ENCODE assay signal across 10 mouse cellular contexts in genomic region chr2:164170326-164170725, GRCm38 (mm10). TPM values are rescaled to one million over a fixed set of nuclear protein-coding genes. Genes with fewer than 3 reads are reported as not detected.
A peak's percentile ranks its signal among the peaks of the same experiment; 100 is the strongest.
DNase-seq lines count a peak whose midpoint lies in the region; ATAC-seq and TF ChIP-seq lines count a peak whose summit lies in the region.
"Had no signal": no experiment of that assay in that cellular context is flagged by ENCODE, and none has a peak within 500 bp of the region (broad histone marks: within the 10 kb centered on the region; RNA-seq: fewer than 3 reads in every experiment).

No protein-coding gene starts in this region.

- no peaks in the 10 kb centered on the region for H3K36me3 ChIP-seq in intestine, embryonic 14.5 days (ENCODE audit: control insufficient read depth, insufficient read depth, low read length)
- no peaks in the 10 kb centered on the region for H3K36me3 ChIP-seq in intestine, postnatal 0 days (ENCODE audit: control insufficient read depth, insufficient read depth)
- no peaks in the 10 kb centered on the region for H3K36me3 ChIP-seq in hindbrain, embryonic 14.5 days (replicated peaks; ENCODE audit: control insufficient read depth, insufficient read depth)

- peaks cover 16% of the 10 kb centered on the region for H3K4me1 ChIP-seq in intestine, embryonic 14.5 days (replicated peaks; ENCODE audit: control insufficient read depth, insufficient read depth, low read length)
- H3K4me1 ChIP-seq in intestine, postnatal 0 days (replicated peaks; ENCODE audit: control insufficient read depth, insufficient read depth, low read length): peaks cover 8% of the 10 kb centered on the region; the same call in 1 of the 2 replicates
- peaks cover 18% of the 10 kb centered on the region for H3K4me1 ChIP-seq in hindbrain, embryonic 14.5 days (replicated peaks; ENCODE audit: control insufficient read depth, insufficient read depth, low read length)

- H3K27ac ChIP-seq in intestine, embryonic 14.5 days (ENCODE audit: low read depth): no peak overlapping the region
- no peak overlapping the region for H3K27ac ChIP-seq in intestine, postnatal 0 days (ENCODE audit: low read depth, low read length)
- H3K27ac ChIP-seq in hindbrain, embryonic 14.5 days: no peak overlapping the region

- H3K4me3 ChIP-seq in intestine, embryonic 14.5 days (ENCODE audit: low read depth, low read length): peak overlapping the region; percentile 30; the same call in 1 of the 2 replicates
- H3K4me3 ChIP-seq in intestine, postnatal 0 days (ENCODE audit: low read depth, low read length): no peak overlapping the region
- no peak overlapping the region; the same call in 1 of the 2 replicates for H3K4me3 ChIP-seq in hindbrain, embryonic 14.5 days (replicated peaks; ENCODE audit: low read length)

- WGBS in intestine, embryonic 14.5 days: 6% methylated on average over 11 of the region's 11 CpGs
- 3% methylated on average over 11 of the region's 11 CpGs for WGBS in intestine, postnatal 0 days
- 3% methylated on average over 11 of the region's 11 CpGs for WGBS in hindbrain, embryonic 14.5 days

- H3K27me3 ChIP-seq in intestine, embryonic 14.5 days (replicated peaks; ENCODE audit: control insufficient read depth, insufficient read depth, low read length): peaks cover 71% of the 10 kb centered on the region
- peaks cover 44% of the 10 kb centered on the region for H3K27me3 ChIP-seq in intestine, postnatal 0 days (replicated peaks; ENCODE audit: control insufficient read depth, insufficient read depth, low read length)
- peaks cover 68% of the 10 kb centered on the region for H3K27me3 ChIP-seq in hindbrain, embryonic 14.5 days (ENCODE audit: control insufficient read depth, insufficient read depth, low read length)

- ATAC-seq in intestine, embryonic 14.5 days (replicated peaks; ENCODE audit: low FRiP score, low TSS enrichment, low read depth): no peak
- ATAC-seq in intestine, postnatal 0 days: no peak
- ATAC-seq in hindbrain, embryonic 14.5 days (ENCODE audit: low FRiP score): no peak

- TF ChIP-seq CTCF in intestine, postnatal 0 days (IDR thresholded peaks at IDR 0.05; ENCODE audit: low read depth): no peak

- H3K9me3 ChIP-seq in intestine, embryonic 14.5 days (ENCODE audit: control insufficient read depth, low read length): no peaks in the 10 kb centered on the region
- H3K9me3 ChIP-seq in intestine, postnatal 0 days (ENCODE audit: control insufficient read depth): no peaks in the 10 kb centered on the region
- H3K9me3 ChIP-seq in hindbrain, embryonic 14.5 days (ENCODE audit: control insufficient read depth, low read length): no peaks in the 10 kb centered on the region

- H3K9ac ChIP-seq in intestine, embryonic 14.5 days (ENCODE audit: low read length): no peak overlapping the region
- no peak overlapping the region for H3K9ac ChIP-seq in intestine, postnatal 0 days (ENCODE audit: low read depth, low read length)
- no peak overlapping the region; the same call in 1 of the 2 replicates for H3K9ac ChIP-seq in hindbrain, embryonic 14.5 days

- intact Hi-C loops in left cerebral cortex, postnatal 4 days (cut with DNase I): loop anchor here (10.0 kb wide), 1 partner anchor 174 kb away; no protein-coding TSS in a partner anchor

- no peak for DNase-seq in intestine, embryonic 14.5 days (ENCODE audit: low spot score)
- DNase-seq in embryo, embryonic 11 days: peak; percentile 30
- no peak for DNase-seq in hindbrain, embryonic 14.5 days (ENCODE audit: low spot score)
- DNase-seq in neural tube, embryonic 10.5 days (ENCODE audit: extremely low spot score, low spot score): peak; percentile 26
- DNase-seq in left cerebral cortex, postnatal 4 days: no peak
- DNase-seq in kidney, postnatal 36 days: no peak
- no peak for DNase-seq in yolk sac, embryonic 10.5 days (ENCODE audit: low spot score)
- DNase-seq: cerebellum, adult 8-10 months; heart, adult 18-20 months had no signal

- peak overlapping the region; percentile 65 for H3K4me2 ChIP-seq in intestine, embryonic 14.5 days (ENCODE audit: low read length)
- no peak overlapping the region for H3K4me2 ChIP-seq in intestine, postnatal 0 days (replicated peaks; ENCODE audit: low read depth)
- peak overlapping the region; percentile 53 for H3K4me2 ChIP-seq in hindbrain, embryonic 14.5 days (replicated peaks)

RNA-seq across cellular contexts. Expression of gene Kcns1, which starts 0.6 kb away (rescaled TPM):
- polyA plus RNA-seq in intestine, embryonic 14.5 days (2014; fragmentation: Nextera tagmentation; extraction: Ambion mirVana): 0.12 and 0.43 TPM in 2 replicates
- polyA plus RNA-seq in intestine, postnatal 0 days (2015; fragmentation: Nextera tagmentation; extraction: Ambion mirVana): 0.07 and 0.21 TPM in 2 replicates
- 1.1 and 1.6 TPM in 2 replicates for polyA plus RNA-seq in hindbrain, embryonic 14.5 days (2014; fragmentation: Nextera tagmentation; extraction: Ambion mirVana)
- 1 to 10 TPM; 8.1 to 9.0 TPM for total RNA-seq in left cerebral cortex, postnatal 4 days (2021)

RNA-seq across cellular contexts. Expression of gene Wfdc5, which starts 12.2 kb away (rescaled TPM):
- polyA plus RNA-seq in intestine, embryonic 14.5 days (2014; fragmentation: Nextera tagmentation; extraction: Ambion mirVana): not detected in 2 replicates
- 0.44 TPM in 1 of 2 replicates, not detected in the other for polyA plus RNA-seq in intestine, postnatal 0 days (2015; fragmentation: Nextera tagmentation; extraction: Ambion mirVana)
- not detected in 2 replicates for polyA plus RNA-seq in hindbrain, embryonic 14.5 days (2014; fragmentation: Nextera tagmentation; extraction: Ambion mirVana)
- not detected for total RNA-seq in left cerebral cortex, postnatal 4 days (2021)
- total RNA-seq: heart, adult 18-20 months had no signal

RNA-seq across cellular contexts. Expression of gene Wfdc12, which starts 20.1 kb away (rescaled TPM):
- polyA plus RNA-seq in intestine, embryonic 14.5 days (2014; fragmentation: Nextera tagmentation; extraction: Ambion mirVana): not detected in 2 replicates
- polyA plus RNA-seq in intestine, postnatal 0 days (2015; fragmentation: Nextera tagmentation; extraction: Ambion mirVana): not detected in 2 replicates
- polyA plus RNA-seq in hindbrain, embryonic 14.5 days (2014; fragmentation: Nextera tagmentation; extraction: Ambion mirVana): not detected in 2 replicates
- not detected for total RNA-seq in left cerebral cortex, postnatal 4 days (2021)
- total RNA-seq: heart, adult 18-20 months had no signal

RNA-seq across cellular contexts. Expression of gene Wfdc15a, which starts 29.6 kb away (rescaled TPM):
- not detected in 2 replicates for polyA plus RNA-seq in intestine, embryonic 14.5 days (2014; fragmentation: Nextera tagmentation; extraction: Ambion mirVana)
- polyA plus RNA-seq in intestine, postnatal 0 days (2015; fragmentation: Nextera tagmentation; extraction: Ambion mirVana): not detected in 2 replicates
- not detected in 2 replicates for polyA plus RNA-seq in hindbrain, embryonic 14.5 days (2014; fragmentation: Nextera tagmentation; extraction: Ambion mirVana)
- not detected for total RNA-seq in left cerebral cortex, postnatal 4 days (2021)
- total RNA-seq: heart, adult 18-20 months had no signal

RNA-seq across cellular contexts. Expression of gene Wfdc15b, which starts 51.1 kb away (rescaled TPM):
- 18.9 and 31.3 TPM in 2 replicates for polyA plus RNA-seq in intestine, embryonic 14.5 days (2014; fragmentation: Nextera tagmentation; extraction: Ambion mirVana)
- polyA plus RNA-seq in intestine, postnatal 0 days (2015; fragmentation: Nextera tagmentation; extraction: Ambion mirVana): 1.3 and 2.6 TPM in 2 replicates
- not detected in 2 replicates for polyA plus RNA-seq in hindbrain, embryonic 14.5 days (2014; fragmentation: Nextera tagmentation; extraction: Ambion mirVana)
- not detected for total RNA-seq in left cerebral cortex, postnatal 4 days (2021)
- total RNA-seq: heart, adult 18-20 months had no signal

Comparison
In these comparisons a context has a peak if more than half of its experiments do, and no peak if none do; other contexts are left out.
1. DNase-seq: peak in embryo, embryonic 11 days (single experiment) and neural tube, embryonic 10.5 days (single experiment); none in intestine, embryonic 14.5 days (single experiment), hindbrain, embryonic 14.5 days (single experiment), left cerebral cortex, postnatal 4 days (single experiment), kidney, postnatal 36 days (0 of 2) and yolk sac, embryonic 10.5 days (single experiment).